Mouse (Mus musculus): ENCODE measurements at regions not wholly inside any gene's neighbourhood (a gene's known extent, or its start where the extent isn't known, plus 50 kb on each side); places are given as distances from the start of the nearest gene placed in this dataset.

GRCm38 (mm10) chr17:47276639-47277038 is 92.0 kb upstream of the Mrps10 start:
- 82% methylated on average over 6 of the region's 6 CpGs for WGBS

DNA sequence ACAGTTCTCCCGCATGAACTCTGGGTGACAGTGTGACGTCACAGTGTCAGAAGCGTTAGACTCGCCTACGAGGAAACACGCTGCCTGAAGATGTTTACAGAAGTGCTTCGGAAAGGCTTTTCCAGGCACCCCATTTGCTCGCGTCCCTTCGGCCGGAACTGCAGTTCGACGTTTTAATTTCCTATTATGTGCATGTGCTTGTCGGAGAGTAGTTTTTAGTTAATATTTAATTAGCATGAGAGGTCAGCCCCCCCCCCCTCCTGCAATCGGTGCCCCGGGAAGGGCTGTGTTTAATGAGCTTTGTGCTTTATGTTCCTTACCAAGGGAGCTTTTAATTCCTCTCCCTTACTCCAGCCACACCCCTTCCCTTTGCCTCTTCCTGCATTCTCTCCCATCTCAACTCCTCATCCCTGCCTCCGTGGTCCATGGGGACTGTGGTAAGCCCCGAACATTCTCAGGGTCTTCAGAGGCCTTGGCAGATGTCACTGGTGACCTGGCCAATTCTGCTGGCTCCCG is 92.8 kb upstream of the Mrps10 start:
- Histone ChIP-seq H3K36me3 (ENCODE audit: control insufficient read depth, insufficient read depth, low read length) (no peaks in the 10 kb centered on the region; the same call in 1 of the 2 replicates), H3K9ac (ENCODE audit: low read length) (no peak overlapping the region), H3K4me2 (no peak overlapping the region), H3K27ac (ENCODE audit: low read depth, low read length) (no peak overlapping the region), H3K4me1 (ENCODE audit: control insufficient read depth, insufficient read depth, low read length) (no peaks in the 10 kb centered on the region; the same call in 1 of the 2 replicates), H3K27me3 (ENCODE audit: control insufficient read depth, insufficient read depth, low read length) (no peaks in the 10 kb centered on the region), H3K9me3 (ENCODE audit: control insufficient read depth, low read length) (no peaks in the 10 kb centered on the region), H3K4me3 (ENCODE audit: low read depth, low read length) (no peak overlapping the region)
- DNase-seq (ENCODE audit: low spot score, missing footprints), result no peak
- whole genome bisulfite sequencing, result 84% methylated on average over 19 of the region's 19 CpGs
- no peak for ATAC-seq (ENCODE audit: low FRiP score)

More at GRCm38 (mm10) chr17:47276639-47277038, 92.0 kb upstream of the Mrps10 start:
- Histone ChIP-seq H3K4me2 (no peak overlapping the region), H3K9ac (ENCODE audit: low read length) (no peak overlapping the region), H3K4me3 (ENCODE audit: low read depth, low read length) (no peak overlapping the region), H3K27ac (ENCODE audit: low read depth, low read length) (no peak overlapping the region), H3K36me3 (ENCODE audit: control insufficient read depth, insufficient read depth, low read length) (no peaks in the 10 kb centered on the region; the same call in 1 of the 2 replicates), H3K9me3 (ENCODE audit: control insufficient read depth, low read length) (no peaks in the 10 kb centered on the region), H3K27me3 (ENCODE audit: control insufficient read depth, insufficient read depth, low read length) (no peaks in the 10 kb centered on the region), H3K4me1 (ENCODE audit: control insufficient read depth, insufficient read depth, low read length) (no peaks in the 10 kb centered on the region; the same call in 1 of the 2 replicates)
- ATAC-seq (ENCODE audit: low FRiP score) (no peak), DNase-seq (ENCODE audit: low spot score, missing footprints) (no peak)

GRCm38 (mm10) chr17:47273309-47273708 is 95.4 kb upstream of the Mrps10 start:
- Histone ChIP-seq H3K4me1 (ENCODE audit: control insufficient read depth, insufficient read depth, low read length) (no peaks in the 10 kb centered on the region; the same call in 1 of the 2 replicates), H3K36me3 (ENCODE audit: control insufficient read depth, insufficient read depth, low read length) (no peaks in the 10 kb centered on the region; the same call in 1 of the 2 replicates), H3K9ac (ENCODE audit: low read length) (no peak overlapping the region), H3K27ac (ENCODE audit: low read depth, low read length) (no peak overlapping the region), H3K4me2 (no peak overlapping the region), H3K4me3 (ENCODE audit: low read depth, low read length) (no peak overlapping the region), H3K9me3 (ENCODE audit: control insufficient read depth, low read length) (no peaks in the 10 kb centered on the region), H3K27me3 (ENCODE audit: control insufficient read depth, insufficient read depth, low read length) (no peaks in the 10 kb centered on the region)
- ATAC-seq (ENCODE audit: low FRiP score) (no peak), DNase-seq (ENCODE audit: low spot score, missing footprints) (peak; percentile 68)
- whole genome bisulfite sequencing, result 87% methylated on average over 7 of the region's 7 CpGs

GRCm38 (mm10) chr17:47271979-47272677 is 96.6 kb upstream of the Mrps10 start:
- Histone ChIP-seq H3K36me3 (ENCODE audit: control insufficient read depth, insufficient read depth, low read length) (no peaks in the 10 kb centered on the region; the same call in 1 of the 2 replicates), H3K9me3 (ENCODE audit: control insufficient read depth, low read length) (peaks cover 3% of the 10 kb centered on the region; the same call in 1 of the 2 replicates), H3K4me3 (ENCODE audit: low read depth, low read length) (no peak overlapping the region), H3K4me2 (no peak overlapping the region), H3K4me1 (ENCODE audit: control insufficient read depth, insufficient read depth, low read length) (no peaks in the 10 kb centered on the region; the same call in 1 of the 2 replicates), H3K9ac (ENCODE audit: low read length) (no peak overlapping the region), H3K27me3 (ENCODE audit: control insufficient read depth, insufficient read depth, low read length) (no peaks in the 10 kb centered on the region), H3K27ac (ENCODE audit: low read depth, low read length) (no peak overlapping the region)
- ATAC-seq (ENCODE audit: low FRiP score), result no peak
- peak; percentile 21 for DNase-seq (ENCODE audit: low spot score, missing footprints)
- WGBS, result 94% methylated on average over 7 of the region's 7 CpGs

DNA sequence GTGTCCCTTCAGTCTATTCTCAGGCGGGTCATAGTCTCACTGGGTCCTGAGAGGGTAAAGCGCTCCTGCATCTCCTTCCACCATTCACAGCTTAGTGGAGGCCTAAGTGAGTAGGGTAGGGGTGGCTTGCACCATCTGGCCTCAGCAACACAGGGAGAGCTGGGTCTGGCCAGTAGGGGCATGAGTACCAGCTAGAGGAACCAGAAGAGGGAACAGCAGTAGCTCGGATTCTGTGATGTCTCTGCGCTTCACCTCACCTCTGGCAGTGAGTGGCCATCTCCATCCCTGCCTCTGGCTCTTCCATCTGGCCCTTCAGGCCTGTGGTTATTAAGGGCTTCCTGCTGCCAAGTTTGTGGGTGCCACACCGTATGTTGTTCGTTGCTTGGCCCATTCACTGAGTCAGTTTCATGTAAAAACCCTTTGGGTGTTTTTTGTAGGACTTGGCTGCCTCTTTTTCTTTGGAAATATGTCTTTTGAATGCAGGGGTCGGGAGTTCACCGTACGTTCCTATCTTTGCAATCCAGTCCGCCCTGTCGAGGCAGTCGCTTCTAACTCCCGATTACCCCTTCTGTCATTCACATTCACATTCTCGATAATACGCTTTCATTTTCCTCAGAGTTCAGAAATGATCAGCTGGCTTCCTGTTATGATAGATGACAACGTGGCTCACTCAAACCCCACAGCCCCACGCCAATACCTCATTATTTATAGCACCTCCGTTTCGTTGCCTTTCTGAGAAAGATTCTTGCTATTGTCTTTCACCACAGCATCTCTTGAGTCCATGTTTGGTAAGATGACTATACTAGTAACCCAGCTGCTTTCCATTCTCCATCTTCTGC is 99.4 kb upstream of the Mrps10 start:
- ATAC-seq (ENCODE audit: low FRiP score) (no peak), DNase-seq (ENCODE audit: low spot score, missing footprints) (peak; percentile 68)
- 93% methylated on average over 19 of the region's 19 CpGs for WGBS
- no peak overlapping the region for H3K4me3 ChIP-seq (ENCODE audit: low read depth, low read length)
- H3K9ac ChIP-seq (ENCODE audit: low read length), result no peak overlapping the region
- H3K27ac ChIP-seq (ENCODE audit: low read depth, low read length), result no peak overlapping the region
- no peaks in the 10 kb centered on the region for H3K4me1 ChIP-seq (ENCODE audit: control insufficient read depth, insufficient read depth, low read length)
- H3K36me3 ChIP-seq (ENCODE audit: control insufficient read depth, insufficient read depth, low read length), result no peaks in the 10 kb centered on the region
- H3K4me2 ChIP-seq, result no peak overlapping the region
- H3K27me3 ChIP-seq (ENCODE audit: control insufficient read depth, insufficient read depth, low read length), result no peaks in the 10 kb centered on the region
- H3K9me3 ChIP-seq (ENCODE audit: control insufficient read depth, low read length), result peaks cover 3% of the 10 kb centered on the region; the same call in 1 of the 2 replicates

DNA sequence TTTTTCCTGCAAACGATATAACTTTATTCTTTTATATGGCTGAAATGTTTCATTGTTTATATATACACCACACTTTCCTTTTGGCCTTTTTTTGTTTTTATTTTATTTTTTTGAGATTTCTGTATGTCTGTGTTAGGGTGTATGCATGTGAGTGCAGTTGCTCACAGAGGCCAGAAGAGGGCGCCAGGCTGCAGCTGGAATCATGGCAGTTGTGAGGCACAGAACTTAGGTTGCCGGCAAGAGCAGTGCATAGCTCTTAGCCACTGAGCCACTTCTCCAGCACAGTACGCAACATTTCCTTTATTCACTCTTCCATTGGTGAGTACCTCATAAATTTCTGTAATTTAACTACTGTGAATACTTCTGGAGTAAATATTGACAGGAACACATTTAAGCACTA is 100.8 kb upstream of the Mrps10 start:
- no peak overlapping the region for H3K4me3 ChIP-seq (ENCODE audit: low read depth, low read length)
- DNase-seq (ENCODE audit: low spot score, missing footprints) (peak; percentile 45), ATAC-seq (ENCODE audit: low FRiP score) (no peak)
- no peak overlapping the region for H3K4me2 ChIP-seq
- no peaks in the 10 kb centered on the region for H3K36me3 ChIP-seq (ENCODE audit: control insufficient read depth, insufficient read depth, low read length)
- H3K9me3 ChIP-seq (ENCODE audit: control insufficient read depth, low read length), result peaks cover 3% of the 10 kb centered on the region; the same call in 1 of the 2 replicates
- H3K4me1 ChIP-seq (ENCODE audit: control insufficient read depth, insufficient read depth, low read length), result no peaks in the 10 kb centered on the region
- H3K27me3 ChIP-seq (ENCODE audit: control insufficient read depth, insufficient read depth, low read length), result no peaks in the 10 kb centered on the region
- no peak overlapping the region for H3K9ac ChIP-seq (ENCODE audit: low read length)
- 85% methylated on average over 4 of the region's 4 CpGs for WGBS
- H3K27ac ChIP-seq (ENCODE audit: low read depth, low read length), result no peak overlapping the region

DNA sequence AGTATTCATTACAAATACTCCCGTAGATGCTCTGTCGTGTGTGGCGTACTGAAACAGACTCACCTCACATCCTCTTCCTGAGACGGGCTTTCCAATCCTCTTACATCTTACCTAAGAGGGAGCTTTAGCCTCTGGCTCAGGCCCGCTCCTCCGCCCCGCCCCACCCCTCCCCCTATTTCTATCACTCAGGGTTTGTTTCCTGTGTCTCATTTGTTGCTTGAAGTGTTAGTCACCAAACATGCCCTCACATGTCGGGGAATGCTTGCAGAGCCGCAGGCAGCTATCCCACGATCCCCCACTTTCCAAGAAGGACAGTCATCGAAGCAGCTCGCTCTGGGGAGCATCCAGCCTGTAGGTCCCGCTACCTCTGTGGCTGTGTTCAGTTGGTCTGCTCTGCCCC is 101.6 kb upstream of the Mrps10 start:
- no peak overlapping the region for H3K4me3 ChIP-seq (ENCODE audit: low read depth, low read length)
- no peak for DNase-seq (ENCODE audit: low spot score, missing footprints)
- no peaks in the 10 kb centered on the region for H3K27me3 ChIP-seq (ENCODE audit: control insufficient read depth, insufficient read depth, low read length)
- H3K9me3 ChIP-seq (ENCODE audit: control insufficient read depth, low read length), result peaks cover 3% of the 10 kb centered on the region; the same call in 1 of the 2 replicates
- no peak overlapping the region for H3K9ac ChIP-seq (ENCODE audit: low read length)
- 95% methylated on average over 13 of the region's 13 CpGs for WGBS
- no peaks in the 10 kb centered on the region; the same call in 1 of the 2 replicates for H3K36me3 ChIP-seq (ENCODE audit: control insufficient read depth, insufficient read depth, low read length)
- H3K4me2 ChIP-seq, result no peak overlapping the region
- H3K27ac ChIP-seq (ENCODE audit: low read depth, low read length), result no peak overlapping the region
- no peaks in the 10 kb centered on the region for H3K4me1 ChIP-seq (ENCODE audit: control insufficient read depth, insufficient read depth, low read length)
- no peak for ATAC-seq (ENCODE audit: low FRiP score)

DNA sequence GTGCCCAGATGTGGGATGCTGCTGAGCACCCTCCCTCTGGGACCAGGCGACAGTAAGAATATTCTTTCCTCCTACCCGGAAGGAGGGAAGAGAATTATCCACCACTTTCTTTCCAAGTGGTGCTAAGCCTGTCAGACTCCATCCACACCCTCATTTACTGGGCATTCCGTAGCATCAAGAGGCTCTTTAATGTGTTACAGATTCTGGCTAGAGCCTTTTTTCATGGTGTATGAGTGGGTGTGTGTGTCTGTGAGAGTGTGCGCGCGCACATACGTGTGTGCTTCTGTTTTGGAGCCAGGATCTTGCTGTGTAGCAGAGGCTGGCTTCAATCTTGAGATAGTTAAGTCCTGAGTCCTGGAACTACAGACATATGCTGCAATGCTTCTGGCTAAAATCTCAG is 102.4 kb upstream of the Mrps10 start:
- no peak for ATAC-seq (ENCODE audit: low FRiP score)
- no peaks in the 10 kb centered on the region for H3K27me3 ChIP-seq (ENCODE audit: control insufficient read depth, insufficient read depth, low read length)
- H3K4me2 ChIP-seq, result no peak overlapping the region
- DNase-seq (ENCODE audit: low spot score, missing footprints), result no peak
- no peak overlapping the region for H3K9ac ChIP-seq (ENCODE audit: low read length)
- 91% methylated on average over 7 of the region's 7 CpGs for WGBS
- H3K4me1 ChIP-seq (ENCODE audit: control insufficient read depth, insufficient read depth, low read length), result no peaks in the 10 kb centered on the region
- H3K36me3 ChIP-seq (ENCODE audit: control insufficient read depth, insufficient read depth, low read length), result no peaks in the 10 kb centered on the region; the same call in 1 of the 2 replicates
- no peak overlapping the region for H3K27ac ChIP-seq (ENCODE audit: low read depth, low read length)
- peaks cover 3% of the 10 kb centered on the region; the same call in 1 of the 2 replicates for H3K9me3 ChIP-seq (ENCODE audit: control insufficient read depth, low read length)
- H3K4me3 ChIP-seq (ENCODE audit: low read depth, low read length), result no peak overlapping the region

Measured in midbrain, embryonic 11.5 days (tissue).